Mouse (Mus musculus): Measurements from ENCODE around the gene Meig1. TPM values are rescaled to one million over a fixed set of nuclear protein-coding genes. Genes with fewer than 3 reads are reported as not detected.

The Meig1 gene
- polyA plus RNA-seq, 1 experiment from 2014 or later: 8.4 TPM

GRCm38 (mm10) chr2:3387105-3387860 lies 35.2 kb downstream of the Meig1 start:
- Histone ChIP-seq H3K27me3 (ENCODE audit: control insufficient read depth, insufficient read depth, low read length) (no peaks in the 10 kb centered on the region), H3K4me3 (replicated peaks; ENCODE audit: low read length) (no peak overlapping the region), H3K9ac (no peak overlapping the region), H3K4me2 (replicated peaks) (no peak overlapping the region), H3K4me1 (replicated peaks; ENCODE audit: control insufficient read depth, insufficient read depth, low read length) (no peaks in the 10 kb centered on the region), H3K36me3 (replicated peaks; ENCODE audit: control insufficient read depth, insufficient read depth) (no peaks in the 10 kb centered on the region), H3K9me3 (ENCODE audit: control insufficient read depth, low read length) (no peaks in the 10 kb centered on the region), H3K27ac (no peak overlapping the region)
- WGBS: 87% methylated on average over 6 of the region's 6 CpGs
- DNase-seq (ENCODE audit: low spot score) (no peak), ATAC-seq (ENCODE audit: low FRiP score) (no peak)

GRCm38 (mm10) chr2:3365127-3365526 lies 57.3 kb downstream of the Meig1 start:
- ATAC-seq (ENCODE audit: low FRiP score): no peak
- WGBS: 64% methylated on average over 4 of the region's 4 CpGs
- Histone ChIP-seq H3K4me3 (replicated peaks; ENCODE audit: low read length) (no peak overlapping the region), H3K9me3 (ENCODE audit: control insufficient read depth, low read length) (no peaks in the 10 kb centered on the region), H3K9ac (no peak overlapping the region), H3K27me3 (ENCODE audit: control insufficient read depth, insufficient read depth, low read length) (no peaks in the 10 kb centered on the region), H3K4me2 (replicated peaks) (no peak overlapping the region), H3K4me1 (replicated peaks; ENCODE audit: control insufficient read depth, insufficient read depth, low read length) (no peaks in the 10 kb centered on the region), H3K36me3 (replicated peaks; ENCODE audit: control insufficient read depth, insufficient read depth) (no peaks in the 10 kb centered on the region), H3K27ac (no peak overlapping the region)
- no peak for DNase-seq (ENCODE audit: low spot score)

- no peak overlapping the region for H3K4me3 ChIP-seq (replicated peaks; ENCODE audit: low read length)
- WGBS: 77% methylated on average over 3 of the region's 3 CpGs
- H3K9ac ChIP-seq: no peak overlapping the region
- no peak overlapping the region for H3K4me2 ChIP-seq (replicated peaks)
- H3K9me3 ChIP-seq (ENCODE audit: control insufficient read depth, low read length): no peaks in the 10 kb centered on the region
- DNase-seq (ENCODE audit: low spot score) (no peak), ATAC-seq (ENCODE audit: low FRiP score) (no peak)
- H3K36me3 ChIP-seq (replicated peaks; ENCODE audit: control insufficient read depth, insufficient read depth): no peaks in the 10 kb centered on the region
- no peaks in the 10 kb centered on the region for H3K4me1 ChIP-seq (replicated peaks; ENCODE audit: control insufficient read depth, insufficient read depth, low read length)
- H3K27ac ChIP-seq: no peak overlapping the region
- no peaks in the 10 kb centered on the region for H3K27me3 ChIP-seq (ENCODE audit: control insufficient read depth, insufficient read depth, low read length)
Measured at GRCm38 (mm10) chr2:3361067-3361466, 61.4 kb downstream of the Meig1 start.

Other genes with a start within 250 kb of the Meig1 start
- gene Nmt2, start 138.4 kb downstream of the Meig1 start, polyA plus RNA-seq (2014; fragmentation: Nextera tagmentation; extraction: Ambion mirVana): 98.2 and 103 TPM in 2 replicates
- 13.2 and 15.4 TPM in 2 replicates for gene Rpp38, start 90.0 kb downstream of the Meig1 start, polyA plus RNA-seq (2014; fragmentation: Nextera tagmentation; extraction: Ambion mirVana)
- gene Acbd7, start 86.5 kb downstream of the Meig1 start, polyA plus RNA-seq (2014; fragmentation: Nextera tagmentation; extraction: Ambion mirVana): 3.4 and 4.2 TPM in 2 replicates
- not detected in 2 replicates for gene Olah, start 25.4 kb downstream of the Meig1 start, polyA plus RNA-seq (2014; fragmentation: Nextera tagmentation; extraction: Ambion mirVana)
- gene Dclre1c, start 1.5 kb upstream of the Meig1 start, polyA plus RNA-seq (2014; fragmentation: Nextera tagmentation; extraction: Ambion mirVana): 7.4 and 9.4 TPM in 2 replicates
- 10.0 and 11.1 TPM in 2 replicates for gene Suv39h2, start 52.4 kb upstream of the Meig1 start, polyA plus RNA-seq (2014; fragmentation: Nextera tagmentation; extraction: Ambion mirVana)
- gene Gm45902, start 90.1 kb upstream of the Meig1 start, polyA plus RNA-seq (2014; fragmentation: Nextera tagmentation; extraction: Ambion mirVana): 7.5 and 8.8 TPM in 2 replicates
- gene Hspa14, start 90.2 kb upstream of the Meig1 start, polyA plus RNA-seq (2014; fragmentation: Nextera tagmentation; extraction: Ambion mirVana): 66.4 and 67.7 TPM in 2 replicates
- 0.10 and 0.24 TPM in 2 replicates for gene Cdnf, start 90.4 kb upstream of the Meig1 start, polyA plus RNA-seq (2014; fragmentation: Nextera tagmentation; extraction: Ambion mirVana)
- 38.7 and 39.9 TPM in 2 replicates for gene Fam107b, start 147.8 kb upstream of the Meig1 start, polyA plus RNA-seq (2014; fragmentation: Nextera tagmentation; extraction: Ambion mirVana)

Data from hindbrain, embryonic 14.5 days (tissue).